Mouse (Mus musculus) E14TG2a.4 (cell line): Measurements from ENCODE around the gene Ube2j1.

Experiments
- CTCF ChIP-seq: conservative IDR thresholded peaks from 2 replicates; pipeline ENCODE4 v1.5.1; 2014; ENCODE audit warnings: low read length
- NANOG ChIP-seq: IDR thresholded peaks from 2 replicates; pipeline ENCODE4 v1.6.1; 2014; ENCODE audit warnings: borderline replicate concordance, low read length, mixed read lengths
- POU5F1 ChIP-seq: IDR thresholded peaks from 2 replicates; pipeline ENCODE4 v1.6.1; 2014; ENCODE audit warnings: low read length, borderline replicate concordance

GRCm38 (mm10) chr4:32987006-32987405 lies 44.2 kb upstream of the Ube2j1 start:
- TF ChIP-seq CTCF (no peak), NANOG (no peak), POU5F1 (no peak)
